Comparison of ENCODE assay signal across 9 mouse cellular contexts in the genomic region with DNA sequence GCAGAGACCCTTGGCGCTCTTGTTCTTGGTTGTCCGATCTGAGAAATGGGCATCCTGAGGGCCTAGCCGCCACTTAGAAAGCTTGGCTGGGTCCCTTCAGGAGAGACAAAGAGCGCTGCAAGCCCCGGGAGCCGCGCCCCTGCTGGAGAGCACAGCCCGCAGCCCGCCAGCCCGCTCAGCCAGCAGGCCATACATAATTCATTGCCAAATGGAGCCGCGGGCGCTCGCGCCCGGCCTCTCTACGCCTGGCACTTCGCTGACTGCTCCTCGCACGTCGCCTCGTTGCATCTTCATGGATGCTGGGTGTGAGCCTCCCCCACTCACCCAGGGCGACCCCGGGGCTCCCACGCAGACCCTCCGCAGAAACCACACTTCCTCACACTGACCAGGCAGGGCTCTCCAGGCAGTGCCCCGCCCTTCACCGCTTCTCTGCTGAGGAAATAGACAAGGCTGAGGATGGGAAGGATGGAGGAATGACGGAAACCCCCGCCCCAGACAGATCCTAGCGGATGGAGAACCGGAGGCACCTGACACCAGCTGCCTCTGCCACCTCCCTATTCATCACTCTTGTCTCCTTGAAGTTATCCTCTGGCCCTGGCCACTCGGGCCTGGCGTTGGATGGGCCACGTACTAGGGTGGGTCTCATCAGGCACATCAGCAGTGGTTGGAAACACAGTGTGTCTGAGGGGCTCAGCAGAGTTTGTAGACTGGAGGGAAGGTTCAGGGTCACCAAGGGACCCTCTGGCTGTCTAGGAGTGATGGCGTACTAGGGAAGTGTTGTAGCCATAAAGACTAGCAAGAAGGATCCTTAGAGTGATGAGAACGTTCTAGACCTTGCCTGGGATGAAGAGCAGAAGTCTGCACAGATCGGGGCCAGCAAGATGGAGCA.
DNase-seq lines count a peak whose midpoint lies in the region; ATAC-seq lines count a peak whose summit lies in the region.
"Had no signal": no experiment of that assay in that cellular context is flagged by ENCODE, and none has a peak within 500 bp of the region (broad histone marks: within the 10 kb centered on the region; RNA-seq: fewer than 3 reads in every experiment).

No protein-coding gene starts in this region.

- DNase-seq in frontal cortex, postnatal 25 days (ENCODE audit: low spot score in 2 of 2): no peak
- peak; percentile 22 for DNase-seq in urinary bladder, adult 2 months (ENCODE audit: low spot score)
- DNase-seq in urinary bladder, postnatal 25 days (ENCODE audit: low spot score): no peak
- DNase-seq in naive thymus-derived CD4-positive, alpha-beta T cell, adult 2 months (ENCODE audit: low read depth): peak; percentile 13
- no peak for DNase-seq in spleen, adult 12 weeks (ENCODE audit: low spot score)

- H3K9me3 ChIP-seq in heart, embryonic 16.5 days (replicated peaks; ENCODE audit: control insufficient read depth, low read length): no peaks in the 10 kb centered on the region
- no peaks in the 10 kb centered on the region for H3K9me3 ChIP-seq in limb, embryonic 13.5 days

- 18% methylated on average over 38 of the region's 38 CpGs for WGBS in heart, embryonic 16.5 days
- 18% methylated on average over 38 of the region's 38 CpGs for WGBS in limb, embryonic 13.5 days

- peak; percentile 53 for ATAC-seq in frontal cortex, adult (ENCODE audit: low TSS enrichment)
- ATAC-seq in heart, embryonic 16.5 days (replicated peaks; ENCODE audit: extremely low read depth, insufficient read depth, low FRiP score): peak; percentile 34; the same call in 1 of the 2 replicates
- ATAC-seq in limb, embryonic 13.5 days (ENCODE audit: low FRiP score, low read depth): no peak

- H3K4me3 ChIP-seq in heart, embryonic 16.5 days (ENCODE audit: low read length): peak overlapping the region; percentile 29
- H3K4me3 ChIP-seq in limb, embryonic 13.5 days: peak overlapping the region; percentile 24
- H3K4me3 ChIP-seq: myocyte had no signal

- H3K4me2 ChIP-seq in heart, embryonic 16.5 days (ENCODE audit: low read depth, low read length): peak overlapping the region; percentile 58
- peak overlapping the region; percentile 60 for H3K4me2 ChIP-seq in limb, embryonic 13.5 days (replicated peaks)

- H3K36me3 ChIP-seq in heart, embryonic 16.5 days (ENCODE audit: control insufficient read depth, insufficient read depth): no peaks in the 10 kb centered on the region
- H3K36me3 ChIP-seq in limb, embryonic 13.5 days: no peaks in the 10 kb centered on the region

- H3K27ac ChIP-seq in heart, embryonic 16.5 days (ENCODE audit: low read length): no peak overlapping the region
- no peak overlapping the region; the same call in 1 of the 2 replicates for H3K27ac ChIP-seq in limb, embryonic 13.5 days

- H3K4me1 ChIP-seq in heart, embryonic 16.5 days (ENCODE audit: control insufficient read depth, insufficient read depth, low read length): peaks cover 27% of the 10 kb centered on the region
- H3K4me1 ChIP-seq in limb, embryonic 13.5 days: peaks cover 57% of the 10 kb centered on the region

- H3K9ac ChIP-seq in heart, embryonic 16.5 days (ENCODE audit: low read length): peak overlapping the region; percentile 56
- H3K9ac ChIP-seq in limb, embryonic 13.5 days: peak overlapping the region; percentile 60

- H3K27me3 ChIP-seq in heart, embryonic 16.5 days (ENCODE audit: control insufficient read depth, insufficient read depth, low read length): no peaks in the 10 kb centered on the region
- no peaks in the 10 kb centered on the region for H3K27me3 ChIP-seq in limb, embryonic 13.5 days

Comparison
In these comparisons a context has a peak if more than half of its experiments do, and no peak if none do; other contexts are left out.
1. DNase-seq: peak in urinary bladder, adult 2 months (single experiment) and naive thymus-derived CD4-positive, alpha-beta T cell, adult 2 months (single experiment); none in frontal cortex, postnatal 25 days (0 of 2), urinary bladder, postnatal 25 days (single experiment) and spleen, adult 12 weeks (single experiment).